Mouse (Mus musculus) heart, adult 2 months (tissue): Measurements from ENCODE around the gene Gm6803.
"Not testable (repeated sequence)": the region's sequence is repeated elsewhere in the genome, so short reads cannot be mapped to it uniquely, and the experiment has no call there.

Source experiments
- CTCF ChIP-seq: fragments of 200-600 bp; IDR thresholded peaks from 2 replicates; pipeline ENCODE4 v1.8.1; 2022; ENCODE audit warnings: antibody characterized with exemption, mild to moderate bottlenecking, moderate library complexity
- POLR2A ChIP-seq: fragments of 200-500 bp; IDR thresholded peaks from 2 replicates; pipeline ENCODE4 v1.6.1; 2011; ENCODE audit warnings: mild to moderate bottlenecking, low read depth, low read length, control low read depth; ENCODE audit not compliant: insufficient read depth

GRCm38 (mm10) chr12:88032250-88032649, 13.7 kb upstream of the Gm6803 start:
- not testable (repeated sequence) for TF ChIP-seq POLR2A, CTCF
